Mouse (Mus musculus): ENCODE measurements at regions not wholly inside any gene's neighbourhood (a gene's known extent, or its start where the extent isn't known, plus 50 kb on each side); places are given as distances from the start of the nearest gene placed in this dataset.

- WGBS, result 38% methylated on average over 20 of the region's 20 CpGs
- no peak for TF ChIP-seq POLR2A (IDR thresholded peaks at IDR 0.05; ENCODE audit: low read depth, low read length)
- no peak for TF ChIP-seq CTCF (IDR thresholded peaks at IDR 0.05; ENCODE audit: extremely low read depth, insufficient read length, insufficient replicate concordance, low read depth, low read length)
- no peaks in the 10 kb centered on the region for H3K27me3 ChIP-seq (ENCODE audit: control insufficient read depth, insufficient read depth, low read length)
- no peak overlapping the region for H3K4me3 ChIP-seq (ENCODE audit: low read depth, low read length)
- H3K36me3 ChIP-seq (ENCODE audit: control insufficient read depth, insufficient read depth, low read length), result no peaks in the 10 kb centered on the region
- no peaks in the 10 kb centered on the region for H3K4me1 ChIP-seq (ENCODE audit: control insufficient read depth, insufficient read depth, insufficient read length, low read length)
- H3K27ac ChIP-seq (ENCODE audit: insufficient read depth, low read depth, low read length), result no peak overlapping the region
Measured at GRCm38 (mm10) chr12:117345088-117345977, 170.9 kb upstream of the Rapgef5 start.

- WGBS, result 84% methylated on average over 2 of the region's 2 CpGs
- Histone ChIP-seq H3K27ac (ENCODE audit: insufficient read depth, low read depth, low read length) (no peak overlapping the region), H3K36me3 (ENCODE audit: control insufficient read depth, insufficient read depth, low read length) (no peaks in the 10 kb centered on the region), H3K4me1 (ENCODE audit: control insufficient read depth, insufficient read depth, insufficient read length, low read length) (no peaks in the 10 kb centered on the region), H3K4me3 (ENCODE audit: low read depth, low read length) (no peak overlapping the region), H3K27me3 (ENCODE audit: control insufficient read depth, insufficient read depth, low read length) (no peaks in the 10 kb centered on the region)
- TF ChIP-seq CTCF (IDR thresholded peaks at IDR 0.05; ENCODE audit: extremely low read depth, insufficient read length, insufficient replicate concordance, low read depth, low read length), result no peak
- TF ChIP-seq POLR2A (IDR thresholded peaks at IDR 0.05; ENCODE audit: low read depth, low read length), result no peak
Measured at GRCm38 (mm10) chr12:117346091-117346490, 170.2 kb upstream of the Rapgef5 start.

- Histone ChIP-seq H3K4me3 (ENCODE audit: low read depth, low read length) (no peak overlapping the region), H3K27me3 (ENCODE audit: control insufficient read depth, insufficient read depth, low read length) (no peaks in the 10 kb centered on the region), H3K4me1 (ENCODE audit: control insufficient read depth, insufficient read depth, insufficient read length, low read length) (no peaks in the 10 kb centered on the region), H3K36me3 (ENCODE audit: control insufficient read depth, insufficient read depth, low read length) (no peaks in the 10 kb centered on the region), H3K27ac (ENCODE audit: insufficient read depth, low read depth, low read length) (no peak overlapping the region)
- no peak for TF ChIP-seq POLR2A (IDR thresholded peaks at IDR 0.05; ENCODE audit: low read depth, low read length)
- TF ChIP-seq CTCF (IDR thresholded peaks at IDR 0.05; ENCODE audit: extremely low read depth, insufficient read length, insufficient replicate concordance, low read depth, low read length), result no peak
- WGBS, result 48% methylated on average over 3 of the region's 3 CpGs
Measured at GRCm38 (mm10) chr12:117347135-117347534, 169.1 kb upstream of the Rapgef5 start.

- Histone ChIP-seq H3K27ac (ENCODE audit: insufficient read depth, low read depth, low read length) (no peak overlapping the region), H3K36me3 (ENCODE audit: control insufficient read depth, insufficient read depth, low read length) (no peaks in the 10 kb centered on the region), H3K27me3 (ENCODE audit: control insufficient read depth, insufficient read depth, low read length) (no peaks in the 10 kb centered on the region), H3K4me1 (ENCODE audit: control insufficient read depth, insufficient read depth, insufficient read length, low read length) (no peaks in the 10 kb centered on the region), H3K4me3 (ENCODE audit: low read depth, low read length) (no peak overlapping the region)
- 69% methylated on average over 3 of the region's 3 CpGs for WGBS
- TF ChIP-seq POLR2A (IDR thresholded peaks at IDR 0.05; ENCODE audit: low read depth, low read length), result no peak
- TF ChIP-seq CTCF (IDR thresholded peaks at IDR 0.05; ENCODE audit: extremely low read depth, insufficient read length, insufficient replicate concordance, low read depth, low read length), result no peak
Measured at GRCm38 (mm10) chr12:117348516-117348915, 167.8 kb upstream of the Rapgef5 start.

GRCm38 (mm10) chr12:117351900-117352299 is 164.4 kb upstream of the Rapgef5 start:
- Histone ChIP-seq H3K27me3 (ENCODE audit: control insufficient read depth, insufficient read depth, low read length) (no peaks in the 10 kb centered on the region), H3K4me3 (ENCODE audit: low read depth, low read length) (no peak overlapping the region), H3K36me3 (ENCODE audit: control insufficient read depth, insufficient read depth, low read length) (no peaks in the 10 kb centered on the region), H3K27ac (ENCODE audit: insufficient read depth, low read depth, low read length) (no peak overlapping the region), H3K4me1 (ENCODE audit: control insufficient read depth, insufficient read depth, insufficient read length, low read length) (no peaks in the 10 kb centered on the region)
- WGBS, result 29% methylated on average over 5 of the region's 5 CpGs
- TF ChIP-seq POLR2A (IDR thresholded peaks at IDR 0.05; ENCODE audit: low read depth, low read length) (no peak), CTCF (IDR thresholded peaks at IDR 0.05; ENCODE audit: extremely low read depth, insufficient read length, insufficient replicate concordance, low read depth, low read length) (no peak)

GRCm38 (mm10) chr12:117352511-117352910 is 163.8 kb upstream of the Rapgef5 start:
- Histone ChIP-seq H3K36me3 (ENCODE audit: control insufficient read depth, insufficient read depth, low read length) (no peaks in the 10 kb centered on the region), H3K4me3 (ENCODE audit: low read depth, low read length) (no peak overlapping the region), H3K27me3 (ENCODE audit: control insufficient read depth, insufficient read depth, low read length) (no peaks in the 10 kb centered on the region), H3K4me1 (ENCODE audit: control insufficient read depth, insufficient read depth, insufficient read length, low read length) (no peaks in the 10 kb centered on the region), H3K27ac (ENCODE audit: insufficient read depth, low read depth, low read length) (no peak overlapping the region)
- no peak for TF ChIP-seq POLR2A (IDR thresholded peaks at IDR 0.05; ENCODE audit: low read depth, low read length)
- no peak for TF ChIP-seq CTCF (IDR thresholded peaks at IDR 0.05; ENCODE audit: extremely low read depth, insufficient read length, insufficient replicate concordance, low read depth, low read length)
- 72% methylated on average over 3 of the region's 3 CpGs for WGBS

- Histone ChIP-seq H3K27ac (ENCODE audit: insufficient read depth, low read depth, low read length) (no peak overlapping the region), H3K4me3 (ENCODE audit: low read depth, low read length) (no peak overlapping the region), H3K4me1 (ENCODE audit: control insufficient read depth, insufficient read depth, insufficient read length, low read length) (no peaks in the 10 kb centered on the region), H3K36me3 (ENCODE audit: control insufficient read depth, insufficient read depth, low read length) (no peaks in the 10 kb centered on the region), H3K27me3 (ENCODE audit: control insufficient read depth, insufficient read depth, low read length) (no peaks in the 10 kb centered on the region)
- TF ChIP-seq CTCF (IDR thresholded peaks at IDR 0.05; ENCODE audit: extremely low read depth, insufficient read length, insufficient replicate concordance, low read depth, low read length), result no peak
- no peak for TF ChIP-seq POLR2A (IDR thresholded peaks at IDR 0.05; ENCODE audit: low read depth, low read length)
Measured at GRCm38 (mm10) chr12:117352938-117353337, 163.3 kb upstream of the Rapgef5 start.
